Mouse (Mus musculus): ENCODE data around the gene Sprn.

GRCm38 (mm10) chr7:140111943-140112342, 42.7 kb downstream of the Sprn start:
- TF ChIP-seq CTCF (IDR thresholded peaks at IDR 0.05; ENCODE audit: low read depth, low read length) (no peak), GATA1 (IDR thresholded peaks at IDR 0.05; ENCODE audit: borderline replicate concordance, low read length) (no peak), GATA2 (IDR thresholded peaks at IDR 0.05; ENCODE audit: borderline replicate concordance, low read depth, low read length) (no peak), POLR2AphosphoS5 (IDR thresholded peaks at IDR 0.05; ENCODE audit: insufficient replicate concordance, low read depth, low read length) (no peak)
